Mouse (Mus musculus): Measurements from ENCODE around the gene Pigq.

GRCm38 (mm10) chr17:25919144-25919785 lies 25.5 kb downstream of the Pigq start, which contains the start of gene Rab40c:
- TF ChIP-seq CTCF (IDR thresholded peaks at IDR 0.05; ENCODE audit: borderline replicate concordance, insufficient read depth, low read depth, low read length) (no peak), POLR2A (IDR thresholded peaks at IDR 0.05; ENCODE audit: borderline replicate concordance, insufficient read depth, low read length) (no peak)
